ENCODE assay signal across 12 mouse cellular contexts in genomic region chr7:80986458-80987187, GRCm38 (mm10). TPM values are rescaled to one million over a fixed set of nuclear protein-coding genes. Genes with fewer than 3 reads are reported as not detected.
A peak's percentile ranks its signal among the peaks of the same experiment; 100 is the strongest.
DNase-seq lines count a peak whose midpoint lies in the region; ATAC-seq and TF ChIP-seq lines count a peak whose summit lies in the region.
"Had no signal": no experiment of that assay in that cellular context is flagged by ENCODE, and none has a peak within 500 bp of the region (broad histone marks: within the 10 kb centered on the region; RNA-seq: fewer than 3 reads in every experiment).

No protein-coding gene starts in this region.

- no peak overlapping the region for H3K27ac ChIP-seq in heart, adult 2 months
- H3K27ac ChIP-seq in intestine, postnatal 0 days (ENCODE audit: low read depth, low read length) = no peak overlapping the region
- H3K27ac ChIP-seq in stomach, embryonic 15.5 days = no peak overlapping the region

- TF ChIP-seq EP300 in heart, adult 2 months (IDR thresholded peaks at IDR 0.05; ENCODE audit: insufficient read depth, low read depth, low read length) = no peak

- no peak for DNase-seq in heart, adult 2 months
- DNase-seq in heart, adult 8-10 months (ENCODE audit: low spot score) = no peak
- peak; percentile 9 for DNase-seq in retina, postnatal 1 day
- DNase-seq in retina, embryonic 14.5 days (ENCODE audit: low spot score) = no peak
- no peak for DNase-seq in neural tube, embryonic 10.5 days (ENCODE audit: extremely low spot score, low spot score)
- DNase-seq in adrenal gland, postnatal 10 days = no peak
- DNase-seq: cerebellum, postnatal 36 days; lung, postnatal 36 days; right cerebral cortex, postnatal 14 days had no signal

- no peak overlapping the region for H3K4me2 ChIP-seq in intestine, postnatal 0 days (replicated peaks; ENCODE audit: low read depth)
- no peak overlapping the region for H3K4me2 ChIP-seq in stomach, embryonic 15.5 days

- peak; percentile 25; the same call in 1 of the 2 replicates for ATAC-seq in intestine, postnatal 0 days
- peak; percentile 59; the same call in 1 of the 2 replicates for ATAC-seq in stomach, embryonic 15.5 days (ENCODE audit: insufficient read depth, low FRiP score, low read depth)
- ATAC-seq: Patski had no signal

- no peak overlapping the region for H3K9ac ChIP-seq in heart, adult 2 months (ENCODE audit: low read depth, low read length)
- H3K9ac ChIP-seq in intestine, postnatal 0 days (ENCODE audit: low read depth, low read length) = no peak overlapping the region
- H3K9ac ChIP-seq in stomach, embryonic 15.5 days = no peak overlapping the region; the same call in 1 of the 2 replicates

- TF ChIP-seq CTCF in heart, adult 2 months (IDR thresholded peaks at IDR 0.05) = no peak
- no peak for TF ChIP-seq CTCF in intestine, postnatal 0 days (IDR thresholded peaks at IDR 0.05; ENCODE audit: low read depth)

- H3K79me2 ChIP-seq in heart, adult 2 months (replicated peaks; ENCODE audit: control insufficient read depth, insufficient read depth, low read length) = no peaks in the 10 kb centered on the region

- TF ChIP-seq POLR2A in heart, adult 2 months (IDR thresholded peaks at IDR 0.05; ENCODE audit: insufficient read depth, low read depth, low read length) = peak; percentile 37; the same call in 1 of the 2 replicates

- H3K4me3 ChIP-seq in heart, adult 2 months = no peak overlapping the region
- H3K4me3 ChIP-seq in intestine, postnatal 0 days (ENCODE audit: low read depth, low read length) = no peak overlapping the region
- H3K4me3 ChIP-seq in stomach, embryonic 15.5 days (replicated peaks) = no peak overlapping the region

- peaks cover 3% of the 10 kb centered on the region; the same call in 1 of the 2 replicates for H3K36me3 ChIP-seq in heart, adult 2 months (ENCODE audit: control insufficient read depth, insufficient read depth, low read length)
- no peaks in the 10 kb centered on the region for H3K36me3 ChIP-seq in intestine, postnatal 0 days (ENCODE audit: control insufficient read depth, insufficient read depth)
- no peaks in the 10 kb centered on the region for H3K36me3 ChIP-seq in stomach, embryonic 15.5 days

- H3K27me3 ChIP-seq in heart, adult 2 months (ENCODE audit: control insufficient read depth, insufficient read depth, low read length) = no peaks in the 10 kb centered on the region
- no peaks in the 10 kb centered on the region for H3K27me3 ChIP-seq in intestine, postnatal 0 days (replicated peaks; ENCODE audit: control insufficient read depth, insufficient read depth, low read length)
- H3K27me3 ChIP-seq in stomach, embryonic 15.5 days (replicated peaks) = no peaks in the 10 kb centered on the region
- H3K27me3 ChIP-seq: Patski had no signal

- no peaks in the 10 kb centered on the region for H3K9me3 ChIP-seq in intestine, postnatal 0 days (ENCODE audit: control insufficient read depth)
- no peaks in the 10 kb centered on the region for H3K9me3 ChIP-seq in stomach, embryonic 15.5 days

- intact Hi-C loops in heart, adult 2 months (cut with DNase I) = no loop called here

- H3K4me1 ChIP-seq in heart, adult 2 months (ENCODE audit: control insufficient read depth, insufficient read depth, low read length) = peaks cover 6% of the 10 kb centered on the region
- H3K4me1 ChIP-seq in intestine, postnatal 0 days (replicated peaks; ENCODE audit: control insufficient read depth, insufficient read depth, low read length) = peaks cover 7% of the 10 kb centered on the region
- peaks cover 7% of the 10 kb centered on the region; the same call in 1 of the 2 replicates for H3K4me1 ChIP-seq in stomach, embryonic 15.5 days

- WGBS in heart, adult 2 months = 7% methylated on average over 6 of the region's 6 CpGs
- WGBS in intestine, postnatal 0 days = 15% methylated on average over 6 of the region's 6 CpGs
- 22% methylated on average over 6 of the region's 6 CpGs for WGBS in stomach, embryonic 15.5 days

RNA-seq across cellular contexts. Expression of gene Zfp592, which starts 6.9 kb away (rescaled TPM):
- 10 to 100 TPM; 16.1 to 17.1 TPM for total RNA-seq in heart, adult 2 months (2021)
- polyA plus RNA-seq in heart, adult 2 months (2012; rRNA removed) = 10.6 and 11.0 TPM in 2 replicates
- total RNA-seq in heart, adult 8-10 months (2022) = 10 to 100 TPM; 13.5 to 18.1 (median 16.3) TPM
- 4.2 and 5.0 TPM in 2 replicates for polyA plus RNA-seq in intestine, postnatal 0 days (2015; fragmentation: Nextera tagmentation; extraction: Ambion mirVana)
- 9.9 and 13.9 TPM in 2 replicates for polyA plus RNA-seq in stomach, embryonic 15.5 days (2015; fragmentation: Nextera tagmentation; extraction: Ambion mirVana)
- total RNA-seq in adrenal gland, postnatal 10 days (2021) = 10 to 100 TPM; 26.2 to 29.3 TPM

RNA-seq across cellular contexts. Expression of gene Sec11a, which starts 39.0 kb away (rescaled TPM):
- total RNA-seq in heart, adult 2 months (2021) = 10 to 100 TPM; 41.6 to 43.4 TPM
- polyA plus RNA-seq in heart, adult 2 months (2012; rRNA removed) = 37.3 and 64.8 TPM in 2 replicates
- total RNA-seq in heart, adult 8-10 months (2022) = 10 to 100 TPM; 35.3 to 41.0 (median 39.2) TPM
- 140 and 142 TPM in 2 replicates for polyA plus RNA-seq in intestine, postnatal 0 days (2015; fragmentation: Nextera tagmentation; extraction: Ambion mirVana)
- polyA plus RNA-seq in stomach, embryonic 15.5 days (2015; fragmentation: Nextera tagmentation; extraction: Ambion mirVana) = 256 and 258 TPM in 2 replicates
- 100 to 1,000 TPM; 113 to 124 TPM for total RNA-seq in adrenal gland, postnatal 10 days (2021)
